ENCODE assay signal across 9 mouse cellular contexts in the genomic region with DNA sequence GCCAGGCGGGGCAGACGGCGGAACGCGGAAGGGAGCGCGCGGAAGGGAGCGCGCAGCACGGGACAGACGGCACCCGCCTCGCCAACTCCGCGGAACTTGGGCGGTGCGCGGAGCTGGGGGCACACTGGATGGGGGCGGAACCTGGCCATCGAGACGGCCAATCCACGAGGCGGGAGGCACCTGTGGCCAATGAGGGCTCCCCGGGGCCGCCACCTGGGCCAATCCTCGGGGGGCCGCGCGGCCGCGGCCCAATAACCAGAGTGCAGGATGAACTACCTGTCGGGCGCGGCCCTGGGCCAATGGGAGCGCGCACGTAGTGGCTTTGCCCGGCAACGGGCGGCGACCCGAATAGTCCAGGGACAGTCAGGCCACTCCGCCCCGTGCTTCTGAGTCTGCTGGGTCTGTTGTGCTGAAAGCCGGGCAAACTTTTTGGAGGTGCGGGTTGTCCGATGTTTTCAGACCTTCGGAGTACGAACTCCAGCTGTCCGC. TPM values are rescaled to one million over a fixed set of nuclear protein-coding genes. Genes with fewer than 3 reads are reported as not detected.
A peak's percentile ranks its signal among the peaks of the same experiment; 100 is the strongest.
DNase-seq lines count a peak whose midpoint lies in the region; ATAC-seq and TF ChIP-seq lines count a peak whose summit lies in the region.
"Had no signal": no experiment of that assay in that cellular context is flagged by ENCODE, and none has a peak within 500 bp of the region (broad histone marks: within the 10 kb centered on the region; RNA-seq: fewer than 3 reads in every experiment).

A gene (minus strand): TSS at position 59 of the 489 bp plus-strand sequence.

- WGBS in bone marrow, adult 2 months: 2% methylated on average over 51 of the region's 51 CpGs
- WGBS in forebrain, embryonic 14.5 days: under 1% methylated on average over 50 of the region's 51 CpGs

- ATAC-seq in forebrain, embryonic 14.5 days: peak; percentile 80

- peaks cover 53% of the 10 kb centered on the region for H3K27me3 ChIP-seq in forebrain, embryonic 14.5 days (replicated peaks; ENCODE audit: control insufficient read depth, insufficient read depth, low read length)

- TF ChIP-seq POLR2A in bone marrow, adult 2 months (IDR thresholded peaks at IDR 0.05; ENCODE audit: borderline replicate concordance, control insufficient read depth, low read depth, low read length): no peak

- TF ChIP-seq CTCF in bone marrow, adult 2 months (IDR thresholded peaks at IDR 0.05; ENCODE audit: control insufficient read depth, insufficient read depth, low read length): no peak

- H3K9me3 ChIP-seq in forebrain, embryonic 14.5 days (replicated peaks; ENCODE audit: control insufficient read depth, low read length): no peaks in the 10 kb centered on the region

- H3K9ac ChIP-seq in forebrain, embryonic 14.5 days (ENCODE audit: low read length): no peak within 1 kb of the TSS

- intact Hi-C loops in heart, postnatal 36 days (cut with DNase I): no loop called here

- H3K36me3 ChIP-seq in forebrain, embryonic 14.5 days (ENCODE audit: control insufficient read depth, insufficient read depth, low read length): no peaks in the 10 kb centered on the region
- H3K36me3 ChIP-seq: G1E had no signal

- no peak within 1 kb of the TSS; the same call in 1 of the 2 replicates for H3K27ac ChIP-seq in bone marrow, adult 2 months (ENCODE audit: control insufficient read depth, insufficient read depth, low read depth, low read length, poor library complexity)
- H3K27ac ChIP-seq in forebrain, embryonic 14.5 days (ENCODE audit: low read depth, low read length): no peak within 1 kb of the TSS

- H3K4me1 ChIP-seq in bone marrow, adult 2 months (ENCODE audit: control insufficient read depth, insufficient read depth, low read length): no peaks in the 10 kb centered on the region
- H3K4me1 ChIP-seq in forebrain, embryonic 14.5 days (ENCODE audit: control insufficient read depth, insufficient read depth, low read length): no peaks in the 10 kb centered on the region

- H3K4me2 ChIP-seq in forebrain, embryonic 14.5 days (ENCODE audit: low read length): peak within 1 kb of the TSS; percentile 51

- peak; percentile 92 for DNase-seq in A20 (ENCODE audit: low read depth, low spot score)
- DNase-seq in forebrain, embryonic 14.5 days (ENCODE audit: low spot score): peak; percentile 42
- peak; percentile 54 to 57 for DNase-seq in heart, postnatal 36 days
- peak; percentile 28 to 63 for DNase-seq in layer of hippocampus, adult 18-20 months (ENCODE audit: low spot score in 2 of 2)
- peak; percentile 95 to 96 for DNase-seq in lung, adult 18-20 months
- peak; percentile 84 for DNase-seq in ovary, adult 18-20 months (ENCODE audit: low spot score)
- peak; percentile 87 to 88 for DNase-seq in thymus, adult 18-20 months

- peak within 1 kb of the TSS; percentile 7 for H3K4me3 ChIP-seq in bone marrow, adult 2 months (replicated peaks; ENCODE audit: control insufficient read depth, low read depth, low read length)
- peak within 1 kb of the TSS; percentile 31 for H3K4me3 ChIP-seq in forebrain, embryonic 14.5 days (ENCODE audit: low read depth, low read length)

RNA-seq across cellular contexts. Expression of the gene that starts here (rescaled TPM):
- 1.9 TPM in 1 of 2 replicates, not detected in the other for polyA plus RNA-seq in bone marrow, adult 2 months (2011; ENCODE audit: insufficient read depth, insufficient read length, low replicate concordance, missing spikeins)
- polyA plus RNA-seq in forebrain, embryonic 14.5 days (2014; fragmentation: Nextera tagmentation; extraction: Ambion mirVana): 45.4 and 52.5 TPM in 2 replicates
- 1 to 10 TPM; 1.7 to 2.8 TPM for total RNA-seq in heart, postnatal 36 days (2021)
- total RNA-seq in layer of hippocampus, adult 18-20 months (2021): 100 to 1,000 TPM; 160 to 168 TPM
- polyA plus RNA-seq: G1E had no signal

Comparison
In these comparisons a context has a peak if more than half of its experiments do, and no peak if none do; other contexts are left out.
1. RNA of the gene that starts here (total RNA-seq): 160 to 168 TPM in layer of hippocampus, adult 18-20 months; 1.7 to 2.8 TPM in heart, postnatal 36 days; every median in the first group is over 10 times any median in the second.
2. RNA of the gene that starts here (polyA plus RNA-seq): 45.4 to 52.5 TPM in forebrain, embryonic 14.5 days; 1.9 TPM in bone marrow, adult 2 months; every median in the first group is over 10 times any median in the second.
3. DNase-seq: peak in every context shown above with its lines; median percentile 96 in lung, adult 18-20 months; 92 in A20; 88 in thymus, adult 18-20 months; 84 in ovary, adult 18-20 months; 56 in heart, postnatal 36 days; 46 in layer of hippocampus, adult 18-20 months; 42 in forebrain, embryonic 14.5 days.